Mouse (Mus musculus) ES-E14 (cell line): ENCODE results near the gene Hecw2.

ENCODE experiments used
- CHD2 ChIP-seq: IDR thresholded peaks from 2 replicates; pipeline ENCODE4 v1.6.1; 2014; ENCODE audit warnings: mild to moderate bottlenecking, low read depth, low read length, inconsistent platforms
- ZC3H11A ChIP-seq: IDR thresholded peaks from 2 replicates; pipeline ENCODE4 v1.6.1; 2012; ENCODE audit warnings: low read depth, mild to moderate bottlenecking, inconsistent platforms, low read length, borderline replicate concordance
- ZNF384 ChIP-seq: IDR thresholded peaks from 2 replicates; pipeline ENCODE4 v1.6.1; 2012; ENCODE audit warnings: low read depth, low read length, inconsistent platforms

GRCm38 (mm10) chr1:53909118-53909517 is 285.9 kb downstream of the Hecw2 start:
- TF ChIP-seq CHD2 (no peak), ZNF384 (no peak), ZC3H11A (peak; percentile 39; the same call in 1 of the 2 replicates)
